Mouse (Mus musculus): ENCODE measurements at regions not wholly inside any gene's neighbourhood (a gene's known extent, or its start where the extent isn't known, plus 50 kb on each side); places are given as distances from the start of the nearest gene placed in this dataset.

DNA sequence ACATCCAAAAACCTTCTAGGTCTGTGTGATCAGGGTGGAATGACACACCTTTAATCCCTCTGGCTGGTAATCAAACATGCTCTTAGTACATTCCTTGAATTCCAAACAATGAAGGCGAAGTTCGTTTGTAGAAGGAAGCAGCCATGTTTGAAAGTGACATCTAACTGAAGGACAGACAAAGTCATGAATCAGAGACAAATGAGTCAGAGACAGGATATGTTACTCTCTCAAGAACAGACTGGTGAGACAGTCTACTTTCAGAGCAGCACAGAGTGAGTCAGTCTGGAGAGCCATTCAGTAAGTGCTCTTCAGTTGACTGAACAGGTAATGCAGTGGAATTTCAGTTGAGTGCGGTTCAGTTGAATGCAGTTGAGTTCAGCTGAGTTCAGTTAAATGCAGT lies 150.4 kb downstream of the Cpe start:
- H3K36me3 ChIP-seq, result no peaks in the 10 kb centered on the region
- H3K27ac ChIP-seq, result no peak overlapping the region
- H3K9ac ChIP-seq, result no peak overlapping the region
- no peak for ATAC-seq (ENCODE audit: insufficient number of reproducible peaks, insufficient read depth, low FRiP score, low TSS enrichment, low read depth)
- no peaks in the 10 kb centered on the region for H3K9me3 ChIP-seq
- H3K4me3 ChIP-seq, result no peak overlapping the region
- no peak overlapping the region for H3K4me2 ChIP-seq
- 74% methylated on average over 3 of the region's 3 CpGs for WGBS
- peaks cover 6% of the 10 kb centered on the region; the same call in 1 of the 2 replicates for H3K27me3 ChIP-seq
- H3K4me1 ChIP-seq, result peaks cover 5% of the 10 kb centered on the region; the same call in 1 of the 2 replicates

DNA sequence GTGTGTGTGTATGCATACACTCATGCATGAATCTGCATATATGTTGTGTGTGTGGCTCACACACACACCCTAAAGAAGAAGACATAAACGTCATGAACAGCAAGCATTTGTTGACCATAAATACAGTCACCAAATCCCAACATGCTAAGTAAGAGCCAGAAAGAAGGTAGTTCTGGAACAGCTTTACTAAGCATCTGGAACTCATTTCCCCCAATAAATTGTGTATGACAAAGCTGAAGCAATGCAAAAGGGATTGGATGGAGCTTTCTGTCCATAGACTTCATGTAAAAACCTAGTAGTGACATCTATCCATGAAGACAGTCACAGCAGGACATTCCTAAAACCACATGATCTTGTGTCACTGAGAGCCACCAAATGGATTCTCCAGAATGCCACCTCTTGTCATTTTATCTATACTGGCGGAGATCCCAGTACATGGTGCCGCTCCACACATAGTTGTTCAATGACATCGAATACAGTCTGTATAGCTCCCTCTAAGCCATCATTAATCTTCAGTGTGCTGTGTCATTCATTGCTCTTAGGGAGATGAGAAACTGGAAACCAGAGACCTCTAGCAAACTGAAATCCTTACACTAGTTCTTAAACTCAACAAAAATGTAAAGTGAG lies 152.9 kb downstream of the Cpe start:
- Histone ChIP-seq H3K27me3 (peaks cover 5% of the 10 kb centered on the region; the same call in 1 of the 2 replicates), H3K9me3 (no peaks in the 10 kb centered on the region), H3K27ac (no peak overlapping the region), H3K4me1 (0 out of 2 replicates have a peak, but pooled peaks cover 5% of the 10 kb centered on the region), H3K4me2 (no peak overlapping the region), H3K4me3 (no peak overlapping the region), H3K36me3 (no peaks in the 10 kb centered on the region), H3K9ac (no peak overlapping the region)
- ATAC-seq (ENCODE audit: insufficient number of reproducible peaks, insufficient read depth, low FRiP score, low TSS enrichment, low read depth), result no peak
- WGBS, result 63% methylated on average over 4 of the region's 4 CpGs

DNA sequence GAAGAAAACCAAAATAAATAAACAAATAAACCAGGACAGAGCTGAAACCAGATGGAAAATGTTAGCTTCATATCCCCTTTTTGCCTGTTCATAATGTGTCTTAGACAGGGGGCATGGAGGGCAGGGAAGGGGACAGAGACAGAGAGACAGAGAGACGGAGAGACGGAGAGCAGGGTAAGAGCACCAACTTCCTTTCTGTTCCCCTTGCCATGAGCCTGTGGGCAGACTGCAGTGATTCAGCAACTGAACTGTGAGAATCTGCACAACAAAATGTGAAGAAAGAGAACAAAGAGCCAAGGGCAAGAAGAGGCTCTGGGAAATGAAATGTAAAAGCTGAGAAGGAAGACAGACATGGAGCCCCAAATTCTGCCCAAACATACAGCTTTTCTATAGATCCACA lies 161.1 kb downstream of the Cpe start:
- Histone ChIP-seq H3K9me3 (no peaks in the 10 kb centered on the region), H3K9ac (no peak overlapping the region), H3K4me1 (no peaks in the 10 kb centered on the region), H3K27me3 (no peaks in the 10 kb centered on the region), H3K27ac (no peak overlapping the region), H3K4me2 (no peak overlapping the region), H3K4me3 (no peak overlapping the region), H3K36me3 (no peaks in the 10 kb centered on the region)
- no peak for ATAC-seq (ENCODE audit: insufficient number of reproducible peaks, insufficient read depth, low FRiP score, low TSS enrichment, low read depth)
- 79% methylated on average over 2 of the region's 2 CpGs for whole genome bisulfite sequencing

DNA sequence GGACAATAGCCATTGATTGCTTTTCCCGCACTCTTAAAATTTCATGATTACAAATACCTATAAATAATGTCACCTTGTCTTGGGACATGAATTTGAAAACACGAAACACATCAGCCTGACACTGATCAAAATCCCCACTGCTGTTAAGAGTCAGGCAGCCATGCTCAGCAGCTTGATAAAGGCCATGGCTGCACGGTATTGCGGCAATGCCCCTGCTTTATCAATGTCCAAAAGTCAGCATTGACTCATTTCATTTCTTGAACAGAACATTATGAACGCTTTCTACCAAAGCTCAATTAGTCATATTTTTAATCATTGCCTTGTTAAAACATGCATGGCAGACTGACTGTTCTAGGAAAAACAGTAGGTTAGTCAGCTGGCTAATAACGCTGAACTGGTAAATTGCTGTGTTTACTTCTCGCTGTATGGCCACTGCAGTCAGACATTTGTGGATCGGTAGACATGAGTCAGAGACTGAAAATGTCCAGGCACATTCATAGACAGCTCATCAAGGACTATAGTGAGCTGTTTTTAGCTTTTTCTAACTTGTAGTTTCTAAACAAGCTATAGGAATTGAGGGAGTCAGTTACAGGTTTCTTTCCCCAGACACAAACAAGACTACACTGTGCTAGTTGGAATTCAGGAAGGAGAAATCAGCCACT lies 170.3 kb downstream of the Cpe start:
- Histone ChIP-seq H3K4me3 (no peak overlapping the region), H3K27ac (no peak overlapping the region), H3K36me3 (no peaks in the 10 kb centered on the region), H3K27me3 (no peaks in the 10 kb centered on the region), H3K9me3 (no peaks in the 10 kb centered on the region), H3K9ac (no peak overlapping the region), H3K4me1 (peaks cover 4% of the 10 kb centered on the region; the same call in 1 of the 2 replicates), H3K4me2 (no peak overlapping the region)
- no peak for ATAC-seq (ENCODE audit: insufficient number of reproducible peaks, insufficient read depth, low FRiP score, low TSS enrichment, low read depth)
- 85% methylated on average over 8 of the region's 8 CpGs for WGBS

DNA sequence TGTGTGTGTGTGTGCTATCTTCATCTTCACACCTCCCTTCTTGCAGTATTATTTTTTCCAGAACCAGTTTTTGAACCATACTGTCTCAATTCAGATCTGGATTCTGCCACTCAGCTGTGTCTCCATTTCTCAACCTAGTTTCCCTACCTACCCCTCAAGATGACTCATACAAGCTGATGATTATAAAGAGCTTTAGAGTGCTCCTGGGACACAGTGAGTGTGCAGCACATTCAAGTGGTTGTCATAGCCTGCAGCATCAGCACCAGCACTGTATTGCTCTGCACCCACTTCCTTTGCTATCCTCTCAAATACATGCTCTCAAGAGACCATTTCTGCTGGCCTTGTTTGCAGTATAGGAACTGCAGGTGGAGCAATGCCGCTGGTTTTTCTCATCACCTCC lies 173.2 kb downstream of the Cpe start:
- Histone ChIP-seq H3K9me3 (no peaks in the 10 kb centered on the region), H3K27ac (no peak overlapping the region), H3K9ac (no peak overlapping the region), H3K27me3 (no peaks in the 10 kb centered on the region), H3K4me1 (peaks cover 4% of the 10 kb centered on the region; the same call in 1 of the 2 replicates), H3K36me3 (no peaks in the 10 kb centered on the region), H3K4me2 (no peak overlapping the region), H3K4me3 (no peak overlapping the region)
- no peak for ATAC-seq (ENCODE audit: insufficient number of reproducible peaks, insufficient read depth, low FRiP score, low TSS enrichment, low read depth)
- 82% methylated on average over 1 of the region's 1 CpGs for WGBS

DNA sequence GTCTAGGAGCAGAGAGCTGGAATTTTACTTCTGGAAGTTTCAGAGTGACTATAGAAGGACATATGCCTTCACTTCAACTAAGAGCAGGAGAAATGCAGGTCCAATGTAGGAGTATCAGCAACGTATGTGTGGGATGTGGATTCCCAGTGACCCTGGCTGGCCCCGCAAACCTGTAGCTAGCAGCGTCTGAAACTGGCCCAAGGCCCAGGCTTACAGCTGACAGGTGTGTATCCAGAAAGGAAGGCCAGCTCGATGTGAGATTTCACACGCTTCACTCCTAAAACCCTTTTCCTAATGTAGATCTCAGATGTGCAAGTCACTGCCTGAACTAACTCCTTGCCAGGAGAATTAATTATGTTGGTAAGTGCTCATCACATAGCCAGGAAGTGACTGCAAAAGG lies 176.9 kb downstream of the Cpe start:
- H3K27me3 ChIP-seq, result no peaks in the 10 kb centered on the region
- no peak overlapping the region for H3K27ac ChIP-seq
- H3K4me1 ChIP-seq, result no peaks in the 10 kb centered on the region
- no peak overlapping the region for H3K4me3 ChIP-seq
- 86% methylated on average over 5 of the region's 5 CpGs for WGBS
- H3K9me3 ChIP-seq, result 0 out of 2 replicates have a peak, but pooled peaks cover 3% of the 10 kb centered on the region
- no peak overlapping the region for H3K4me2 ChIP-seq
- ATAC-seq (ENCODE audit: insufficient number of reproducible peaks, insufficient read depth, low FRiP score, low TSS enrichment, low read depth), result no peak
- no peaks in the 10 kb centered on the region for H3K36me3 ChIP-seq
- no peak overlapping the region for H3K9ac ChIP-seq

DNA sequence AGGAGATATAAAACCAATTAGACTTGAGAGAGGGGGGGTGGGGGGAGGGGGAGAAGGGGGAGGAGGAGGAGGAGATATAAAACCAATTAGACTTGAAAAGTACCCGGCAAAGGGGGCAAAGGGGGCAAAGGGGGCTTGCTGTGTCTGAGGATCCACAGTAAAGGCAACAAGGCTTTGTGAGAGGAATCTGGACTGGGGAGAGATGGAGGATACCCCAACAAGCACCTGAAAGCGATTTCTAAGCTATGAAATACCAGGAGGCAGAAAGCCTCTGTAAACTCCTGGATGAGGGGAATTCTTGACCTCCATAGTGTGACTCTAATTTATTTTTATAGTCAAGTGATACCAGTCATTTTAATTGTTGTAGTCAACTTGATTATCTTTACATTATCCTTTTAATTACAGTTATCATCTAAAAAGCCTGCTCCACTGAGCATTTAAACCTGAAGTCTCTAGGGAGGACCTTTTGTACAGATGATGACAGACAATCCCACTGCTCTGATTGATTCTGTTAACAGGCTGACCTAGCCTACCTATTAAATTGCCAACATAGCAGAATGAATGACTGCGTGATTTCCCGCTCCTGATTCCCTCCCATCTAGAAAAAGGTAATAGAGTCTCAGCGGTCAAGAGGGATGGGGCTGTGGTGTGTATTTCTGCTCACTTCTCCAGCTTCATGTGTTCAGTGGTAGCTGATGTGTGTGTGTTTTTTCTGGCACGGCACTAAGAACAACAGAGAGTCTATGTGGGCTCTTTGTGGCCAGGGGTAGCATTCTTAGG lies 195.4 kb downstream of the Cpe start:
- H3K27me3 ChIP-seq, result no peaks in the 10 kb centered on the region
- no peak for ATAC-seq (ENCODE audit: insufficient number of reproducible peaks, insufficient read depth, low FRiP score, low TSS enrichment, low read depth)
- no peak overlapping the region for H3K27ac ChIP-seq
- H3K4me1 ChIP-seq, result peaks cover 6% of the 10 kb centered on the region; the same call in 1 of the 2 replicates
- H3K9ac ChIP-seq, result no peak overlapping the region
- no peaks in the 10 kb centered on the region for H3K36me3 ChIP-seq
- 51% methylated on average over 6 of the region's 6 CpGs for WGBS
- H3K4me3 ChIP-seq, result no peak overlapping the region
- no peak overlapping the region for H3K4me2 ChIP-seq
- H3K9me3 ChIP-seq, result no peaks in the 10 kb centered on the region

DNA sequence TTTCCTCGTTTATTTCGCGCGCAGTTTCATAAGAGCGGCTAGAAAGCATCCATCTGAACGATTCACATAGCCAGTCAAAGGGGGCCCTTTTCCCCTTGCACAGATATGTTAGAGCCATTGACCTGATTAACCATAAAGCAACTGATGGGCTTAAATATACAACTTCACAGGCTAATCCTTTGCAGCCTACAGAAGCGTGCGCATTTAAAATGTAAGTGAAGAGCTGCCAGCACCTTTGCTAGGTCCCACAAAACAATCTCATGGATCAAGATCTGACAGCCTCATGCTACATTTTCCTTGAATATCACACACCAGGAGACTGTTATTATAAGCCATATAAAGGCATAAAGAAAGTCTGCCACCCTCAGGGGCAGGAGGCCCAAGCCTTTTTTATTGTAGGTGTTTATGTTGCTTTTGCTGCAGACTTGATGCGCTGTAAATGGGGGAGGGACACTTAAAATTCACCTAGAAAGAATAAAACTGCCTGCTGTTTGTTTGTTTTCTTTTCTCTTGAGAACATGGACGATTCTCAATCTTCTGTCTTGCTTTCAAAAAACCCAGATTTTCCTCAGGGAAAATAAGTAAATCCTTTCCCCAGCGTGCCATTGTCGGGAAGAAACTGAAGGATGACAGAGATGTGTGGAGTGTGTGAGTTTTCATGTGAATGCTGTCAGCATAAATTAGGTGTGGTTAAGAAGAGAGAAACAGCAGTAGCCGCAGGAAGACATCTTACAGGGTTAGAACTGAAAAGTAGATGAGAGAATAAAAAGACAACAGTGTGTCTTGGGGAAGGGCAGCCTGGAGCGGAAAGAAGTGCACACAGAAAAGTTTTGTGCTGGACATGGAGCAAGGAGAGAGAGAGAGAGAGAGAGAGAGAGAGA lies 196.3 kb downstream of the Cpe start:
- H3K4me2 ChIP-seq, result no peak overlapping the region
- H3K4me3 ChIP-seq, result no peak overlapping the region
- WGBS, result 60% methylated on average over 14 of the region's 14 CpGs
- peaks cover 6% of the 10 kb centered on the region; the same call in 1 of the 2 replicates for H3K4me1 ChIP-seq
- no peaks in the 10 kb centered on the region for H3K36me3 ChIP-seq
- no peaks in the 10 kb centered on the region for H3K9me3 ChIP-seq
- ATAC-seq (ENCODE audit: insufficient number of reproducible peaks, insufficient read depth, low FRiP score, low TSS enrichment, low read depth), result no peak
- no peak overlapping the region for H3K9ac ChIP-seq
- no peaks in the 10 kb centered on the region for H3K27me3 ChIP-seq
- H3K27ac ChIP-seq, result no peak overlapping the region; the same call in 1 of the 2 replicates

DNA sequence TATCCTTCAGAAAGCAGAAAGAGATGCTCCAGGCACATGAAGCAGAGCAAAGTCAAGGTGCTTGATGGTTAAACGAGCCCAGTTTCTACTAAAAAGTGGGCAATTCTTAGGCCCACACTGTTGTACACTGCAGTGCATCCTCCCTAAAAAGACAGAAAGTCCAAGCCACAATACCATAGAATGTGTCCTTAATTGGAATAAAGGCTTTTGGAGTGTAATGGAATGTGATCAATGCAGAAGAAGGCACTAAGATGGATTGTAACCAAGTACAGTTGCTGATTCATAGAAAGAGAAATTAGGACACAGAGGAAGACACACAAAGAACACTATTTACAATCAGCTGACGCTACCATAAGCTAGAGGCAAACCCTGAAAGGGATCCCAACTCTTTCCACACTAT lies 201.3 kb downstream of the Cpe start:
- Histone ChIP-seq H3K4me3 (no peak overlapping the region), H3K9ac (no peak overlapping the region)
- ATAC-seq (ENCODE audit: insufficient number of reproducible peaks, insufficient read depth, low FRiP score, low TSS enrichment, low read depth), result no peak

DNA sequence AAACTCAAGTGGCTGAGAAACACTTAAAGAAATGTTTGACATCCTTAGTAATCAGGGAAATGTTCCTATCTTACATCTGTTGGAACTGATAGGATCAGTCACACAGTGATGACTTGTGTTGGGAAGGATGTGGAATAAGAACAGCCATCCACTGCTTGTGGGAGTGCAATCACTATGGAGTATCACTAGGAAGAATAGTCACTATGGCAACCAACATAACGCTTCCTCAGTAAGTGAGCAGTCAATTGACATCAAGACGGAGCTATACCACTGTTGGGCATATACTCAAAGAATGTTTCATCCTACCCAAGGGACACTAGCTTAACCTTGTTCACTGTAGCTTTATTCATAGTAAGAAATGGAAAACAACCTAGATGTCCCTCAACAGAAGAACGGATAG lies 204.8 kb downstream of the Cpe start:
- H3K4me1 ChIP-seq, result no peaks in the 10 kb centered on the region
- H3K9me3 ChIP-seq, result no peaks in the 10 kb centered on the region
- no peak for ATAC-seq (ENCODE audit: insufficient number of reproducible peaks, insufficient read depth, low FRiP score, low TSS enrichment, low read depth)
- no peaks in the 10 kb centered on the region for H3K27me3 ChIP-seq
- H3K36me3 ChIP-seq, result no peaks in the 10 kb centered on the region
- H3K4me2 ChIP-seq, result no peak overlapping the region
- 84% methylated on average over 3 of the region's 3 CpGs for WGBS
- no peak overlapping the region for H3K9ac ChIP-seq
- no peak overlapping the region for H3K27ac ChIP-seq
- H3K4me3 ChIP-seq, result no peak overlapping the region

More for the DNA sequence above, 201.3 kb downstream of the Cpe start:
- Histone ChIP-seq H3K4me2 (no peak overlapping the region), H3K36me3 (no peaks in the 10 kb centered on the region), H3K9me3 (no peaks in the 10 kb centered on the region), H3K27me3 (no peaks in the 10 kb centered on the region), H3K4me1 (peaks cover 3% of the 10 kb centered on the region; the same call in 1 of the 2 replicates), H3K27ac (no peak overlapping the region)
- WGBS, result 85% methylated on average over 2 of the region's 2 CpGs

DNA sequence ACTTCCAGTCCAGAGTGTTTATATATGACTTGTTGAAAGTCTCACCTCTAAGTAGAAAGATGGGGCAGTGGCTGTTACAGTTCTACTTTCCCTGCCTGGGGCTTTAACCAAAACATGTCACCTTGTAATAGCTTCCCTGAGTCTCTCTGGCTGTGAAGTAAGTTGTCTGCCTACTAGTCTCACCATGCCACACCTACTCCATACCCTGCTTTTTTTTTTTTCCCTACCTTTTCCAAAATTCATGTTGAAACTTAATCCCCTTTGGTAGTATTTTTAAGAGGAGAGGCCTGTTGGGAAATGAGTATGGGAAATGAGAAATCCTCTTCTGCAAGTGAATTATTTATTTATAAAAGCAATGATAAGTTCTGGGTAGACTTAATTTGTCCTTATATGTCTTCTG lies 219.6 kb downstream of the Cpe start:
- Histone ChIP-seq H3K4me1 (no peaks in the 10 kb centered on the region), H3K27me3 (no peaks in the 10 kb centered on the region), H3K4me3 (no peak overlapping the region), H3K4me2 (no peak overlapping the region), H3K36me3 (no peaks in the 10 kb centered on the region), H3K9ac (no peak overlapping the region), H3K27ac (no peak overlapping the region), H3K9me3 (no peaks in the 10 kb centered on the region)
- ATAC-seq (ENCODE audit: insufficient number of reproducible peaks, insufficient read depth, low FRiP score, low TSS enrichment, low read depth), result no peak

Data from embryonic facial prominence, embryonic 13.5 days (tissue).